Mouse (Mus musculus) cortical plate, adult 2 months (tissue): ENCODE results near the gene Tnnt1. TPM values are rescaled to one million over a fixed set of nuclear protein-coding genes. Genes with fewer than 3 reads are reported as not detected.

Experiments
- H3K27ac ChIP-seq: fragments of 200-500 bp; 2 replicates; pipeline ENCODE4 v1.5.1; 2012; ENCODE audit warnings: low read length, control low read depth, inconsistent platforms; ENCODE audit not compliant: insufficient read depth
- H3K4me1 ChIP-seq: fragments of 200-500 bp; 2 replicates; pipeline ENCODE4 v1.6.1; 2011; ENCODE audit warnings: low read length; ENCODE audit not compliant: control insufficient read depth, insufficient read depth
- H3K4me3 ChIP-seq: fragments of 200-500 bp; 2 replicates; pipeline ENCODE4 v1.5.1; 2011; ENCODE audit warnings: mild to moderate bottlenecking, low read length, control low read depth; ENCODE audit not compliant: insufficient read depth
- CTCF ChIP-seq: fragments of 200-500 bp; IDR thresholded peaks from 2 replicates; pipeline ENCODE4 v1.5.1; 2011; ENCODE audit warnings: mild to moderate bottlenecking, control low read depth, low read length; ENCODE audit not compliant: insufficient read depth; ENCODE audit errors: extremely low read depth
- POLR2A ChIP-seq: fragments of 200-500 bp; IDR thresholded peaks from 2 replicates; pipeline ENCODE4 v1.6.1; 2011; ENCODE audit warnings: mild to moderate bottlenecking, low read length, control low read depth; ENCODE audit not compliant: insufficient read depth; ENCODE audit errors: extremely low read depth
- polyA plus RNA-seq: library from polyadenylated mRNA; depleted of rRNA; stranded (reverse); fragments of >200 nt; gene quantifications from 2 replicates; pipeline ENCODE4 v1.2.3, GENCODE M21; 2012

Tnnt1 gene
- polyA plus RNA-seq, 1 experiment = 9.6 TPM

DNA sequence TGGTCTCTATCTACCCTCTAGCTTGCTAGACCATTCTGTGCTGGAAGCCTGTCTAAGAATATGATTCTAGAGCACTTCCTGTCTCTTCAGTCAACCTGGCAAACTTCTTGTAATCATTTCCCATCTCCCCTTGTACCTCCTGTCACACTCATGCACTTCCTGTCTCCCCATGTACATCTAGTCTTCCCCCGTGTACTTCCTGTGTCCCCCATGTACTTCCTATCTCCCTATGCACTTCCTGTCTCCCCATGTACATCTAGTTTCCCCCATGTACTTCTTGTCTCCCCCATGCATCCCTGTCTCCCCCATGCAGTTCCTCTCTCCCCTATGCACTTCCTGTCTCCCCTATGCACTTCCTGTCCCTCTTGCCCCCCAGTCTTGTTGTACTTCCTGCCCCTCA is 2.3 kb upstream of the Tnnt1 start:
- Histone ChIP-seq H3K4me1 (no peaks in the 10 kb centered on the region), H3K27ac (no peak overlapping the region), H3K4me3 (no peak overlapping the region)
- TF ChIP-seq POLR2A = no peak
- TF ChIP-seq CTCF = no peak

DNA sequence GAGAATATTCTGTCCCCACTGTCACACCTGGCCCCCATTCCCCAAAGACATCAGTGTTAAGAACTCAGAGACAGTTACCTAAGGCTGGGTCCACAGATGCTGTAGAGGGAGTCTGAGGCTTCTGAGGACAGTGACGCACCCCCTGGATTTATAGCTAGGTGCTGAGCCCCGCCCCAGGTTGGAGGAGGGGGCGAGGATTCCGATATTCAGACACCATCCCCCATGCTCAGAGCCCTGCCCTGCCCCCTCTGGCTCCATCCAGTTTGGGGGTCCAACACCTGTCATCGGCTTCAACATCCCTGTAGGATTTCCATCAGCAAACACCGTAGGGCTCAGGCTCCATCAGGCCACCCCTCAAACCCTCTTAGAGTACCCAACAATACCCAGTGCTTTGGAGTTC is 329 bp downstream of the Tnnt1 start:
- no peak overlapping the region for H3K27ac ChIP-seq
- H3K4me1 ChIP-seq = no peaks in the 10 kb centered on the region
- H3K4me3 ChIP-seq = no peak overlapping the region
- TF ChIP-seq CTCF (no peak), POLR2A (no peak)

- Histone ChIP-seq H3K27ac (no peak overlapping the region), H3K4me3 (no peak overlapping the region), H3K4me1 (no peaks in the 10 kb centered on the region)
- TF ChIP-seq POLR2A = no peak
- no peak for TF ChIP-seq CTCF
Observed at GRCm38 (mm10) chr7:4513829-4514712, 2.1 kb downstream of the Tnnt1 start.

DNA sequence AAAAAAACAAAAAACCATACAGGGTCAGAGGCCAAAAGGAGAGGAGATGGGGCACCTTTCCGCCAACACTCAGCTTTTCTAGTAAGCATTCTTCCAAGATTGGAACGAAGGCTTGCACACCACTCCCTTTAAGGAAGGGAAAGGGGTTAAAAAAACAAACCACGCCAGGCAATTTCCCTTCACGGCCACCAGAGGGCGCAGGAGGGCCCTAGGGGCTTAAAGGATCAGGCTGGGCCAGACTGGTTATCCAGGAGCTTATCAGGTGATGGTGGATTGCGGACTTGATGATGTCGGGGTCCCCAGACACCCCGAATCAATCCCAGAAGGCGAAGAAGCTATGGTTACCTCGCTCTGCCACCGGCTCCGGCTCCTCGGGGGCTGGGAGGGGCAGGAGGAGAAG is 2.9 kb downstream of the Tnnt1 start:
- Histone ChIP-seq H3K27ac (no peak overlapping the region), H3K4me1 (no peaks in the 10 kb centered on the region), H3K4me3 (no peak overlapping the region)
- TF ChIP-seq POLR2A = no peak
- TF ChIP-seq CTCF = peak; percentile 69

DNA sequence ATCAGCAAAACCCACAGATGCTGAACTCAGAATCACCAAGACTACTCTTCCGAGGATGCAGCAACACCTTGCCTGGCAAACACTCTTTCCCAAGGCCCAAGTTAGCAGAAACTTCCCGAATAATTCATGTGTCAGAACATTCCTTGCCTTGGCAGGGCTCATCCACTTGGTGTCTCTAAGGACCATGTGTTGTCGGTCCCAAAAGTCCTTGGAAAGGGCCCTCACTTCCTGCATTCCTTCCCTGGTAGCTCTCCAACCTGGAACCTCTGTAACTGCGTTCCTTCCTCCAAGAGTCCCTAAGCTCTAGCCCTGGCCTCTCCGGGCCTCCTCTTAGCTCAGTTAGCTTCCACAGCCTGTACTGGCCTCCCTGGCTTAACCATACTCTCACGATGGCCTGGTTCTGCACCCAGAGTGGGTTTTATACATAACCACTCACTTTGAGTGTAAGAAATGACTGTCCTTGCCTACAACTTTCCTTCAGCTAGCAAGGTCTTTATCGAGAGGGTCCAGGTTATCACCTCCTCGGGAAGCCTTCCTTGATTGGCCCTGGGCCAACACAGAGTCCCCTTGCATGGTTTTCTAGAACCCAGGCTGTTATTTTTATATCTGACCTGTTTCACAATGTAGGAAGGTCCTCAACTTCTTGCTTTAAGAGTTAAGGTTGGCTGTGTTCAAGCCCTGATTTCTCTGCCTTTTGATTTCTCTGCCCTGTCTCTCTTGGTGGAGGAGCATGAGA is 4.5 kb downstream of the Tnnt1 start:
- Histone ChIP-seq H3K4me3 (no peak overlapping the region), H3K27ac (no peak overlapping the region), H3K4me1 (no peaks in the 10 kb centered on the region)
- TF ChIP-seq CTCF (no peak), POLR2A (no peak)

DNA sequence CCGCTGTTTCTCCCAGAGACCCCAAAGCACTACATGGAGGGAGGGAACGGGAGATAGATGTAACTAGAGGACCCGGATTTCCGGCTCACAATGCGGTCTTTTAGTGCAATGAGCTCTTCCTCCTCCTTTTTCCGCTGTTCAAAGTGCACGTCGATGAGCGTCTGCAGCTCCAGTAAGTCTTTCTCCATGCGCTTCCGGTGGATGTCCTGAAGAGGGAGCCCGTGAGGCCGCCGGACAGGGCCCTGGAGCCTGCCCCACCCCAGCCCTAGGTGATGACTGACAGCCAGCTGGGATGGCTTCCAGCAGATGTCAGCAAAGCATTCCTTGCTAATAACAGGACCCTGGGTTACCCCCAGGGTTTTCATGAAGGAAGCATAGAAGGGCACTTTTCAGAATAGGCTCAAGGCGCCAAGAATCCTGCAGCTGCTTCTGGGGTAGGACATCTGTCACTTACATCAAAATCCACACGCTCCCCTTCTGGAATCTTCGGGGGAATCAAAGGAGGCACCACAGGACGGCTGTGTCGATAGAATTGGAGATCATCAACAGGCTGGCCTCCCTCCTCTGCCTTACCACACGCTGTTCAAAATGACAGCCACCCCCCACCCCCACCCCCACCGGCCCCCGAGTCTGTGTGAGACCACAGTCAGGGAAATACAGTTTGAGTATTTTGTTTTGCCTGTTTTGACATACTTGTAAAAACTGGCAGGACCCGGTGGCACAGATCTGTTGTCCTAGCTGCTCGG is 6.1 kb downstream of the Tnnt1 start:
- no peaks in the 10 kb centered on the region for H3K4me1 ChIP-seq
- TF ChIP-seq CTCF (peak; percentile 21; the same call in 1 of the 2 replicates), POLR2A (no peak)
- H3K27ac ChIP-seq = no peak overlapping the region
- H3K4me3 ChIP-seq = no peak overlapping the region

DNA sequence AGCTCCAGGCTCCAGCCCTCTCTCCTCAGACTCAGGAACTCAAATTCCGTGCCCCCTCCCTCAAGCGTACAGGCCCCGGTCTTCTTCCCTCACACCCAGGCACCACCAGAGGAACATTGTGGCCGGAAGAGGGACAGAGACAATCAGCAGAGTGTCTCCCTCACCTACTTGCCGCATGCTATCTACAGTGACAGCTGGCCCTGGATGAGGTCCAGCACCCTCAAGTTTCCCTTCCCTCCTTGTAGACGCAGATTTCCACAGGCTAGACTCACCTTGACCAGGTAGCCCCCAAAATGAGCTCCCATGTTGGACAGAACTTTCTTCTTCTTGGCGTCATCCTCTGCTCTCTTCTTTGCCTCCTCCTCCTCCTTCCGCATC is 7.5 kb downstream of the Tnnt1 start:
- H3K4me3 ChIP-seq = no peak overlapping the region
- no peaks in the 10 kb centered on the region for H3K4me1 ChIP-seq
- TF ChIP-seq POLR2A (no peak), CTCF (no peak)
- H3K27ac ChIP-seq = no peak overlapping the region

DNA sequence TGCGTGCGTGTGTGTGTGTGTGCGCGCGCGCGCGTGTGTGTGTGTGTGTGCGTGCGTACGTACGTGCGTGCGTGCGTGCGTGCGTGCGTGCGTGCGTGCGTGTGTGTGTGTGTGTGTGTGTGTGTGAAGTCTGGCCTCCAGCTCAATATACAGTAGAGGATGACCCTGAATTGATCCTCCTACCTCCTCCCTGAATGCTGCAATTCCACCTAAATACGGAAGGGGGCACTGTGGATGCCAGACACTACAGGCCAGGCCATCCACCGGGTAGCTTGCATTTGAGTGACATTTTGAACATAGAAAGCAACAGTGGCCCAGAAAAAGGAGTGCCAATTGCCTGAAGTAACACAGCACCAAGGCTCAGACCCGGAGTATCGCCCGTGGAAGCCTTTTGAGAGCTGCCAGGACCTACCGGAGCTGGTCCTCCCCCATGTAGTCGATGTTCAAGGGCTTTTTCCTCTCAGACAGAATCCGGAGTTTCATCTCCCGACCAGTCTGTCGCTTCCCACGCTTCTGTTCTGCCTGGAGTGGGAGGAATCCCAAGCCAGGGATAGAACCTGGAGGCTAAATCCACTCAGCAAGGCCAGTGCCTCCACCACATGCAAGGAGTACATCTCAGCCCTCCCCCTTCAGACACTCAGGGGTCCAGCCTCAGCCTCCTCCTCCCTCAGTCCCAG is 8.0 kb downstream of the Tnnt1 start:
- Histone ChIP-seq H3K4me1 (no peaks in the 10 kb centered on the region), H3K4me3 (no peak overlapping the region), H3K27ac (no peak overlapping the region)
- TF ChIP-seq CTCF = 0 out of 2 replicates have a peak, but pooled peaks have one; percentile 23
- TF ChIP-seq POLR2A = no peak

- Histone ChIP-seq H3K27ac (no peak overlapping the region), H3K4me1 (no peaks in the 10 kb centered on the region), H3K4me3 (no peak overlapping the region)
- no peak for TF ChIP-seq CTCF
- no peak for TF ChIP-seq POLR2A
Observed at GRCm38 (mm10) chr7:4507220-4507619, 9.0 kb downstream of the Tnnt1 start.
